Mouse (Mus musculus): ENCODE data around the gene Tcp11.

Gene Tcp11

DNA sequence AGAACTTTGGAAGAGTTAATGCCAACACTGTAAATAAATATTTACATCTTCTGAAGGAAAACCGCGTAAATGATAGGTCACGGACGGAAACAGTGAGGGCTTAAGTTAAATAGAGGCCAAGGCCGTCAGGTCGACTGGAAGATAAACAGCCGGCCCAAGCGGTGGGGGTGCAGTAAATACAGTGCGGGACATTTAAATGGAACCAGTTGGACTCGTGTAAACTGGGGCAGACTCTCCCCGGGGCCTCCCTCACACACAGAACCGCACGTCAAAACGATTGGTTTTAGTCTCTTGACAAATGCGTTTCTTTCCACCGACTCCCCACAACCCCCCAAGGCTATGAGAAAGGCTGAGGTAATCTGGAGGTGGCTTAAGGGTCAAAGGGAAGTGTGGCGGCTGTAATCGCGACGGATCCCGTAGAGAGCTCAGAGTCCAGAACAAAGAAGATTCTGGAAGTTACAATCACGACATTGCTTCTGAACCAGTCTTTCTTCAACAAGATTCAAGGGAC is 4.0 kb upstream of the Tcp11 start:
- DNase-seq (ENCODE audit: low spot score): peak; percentile 46

DNA sequence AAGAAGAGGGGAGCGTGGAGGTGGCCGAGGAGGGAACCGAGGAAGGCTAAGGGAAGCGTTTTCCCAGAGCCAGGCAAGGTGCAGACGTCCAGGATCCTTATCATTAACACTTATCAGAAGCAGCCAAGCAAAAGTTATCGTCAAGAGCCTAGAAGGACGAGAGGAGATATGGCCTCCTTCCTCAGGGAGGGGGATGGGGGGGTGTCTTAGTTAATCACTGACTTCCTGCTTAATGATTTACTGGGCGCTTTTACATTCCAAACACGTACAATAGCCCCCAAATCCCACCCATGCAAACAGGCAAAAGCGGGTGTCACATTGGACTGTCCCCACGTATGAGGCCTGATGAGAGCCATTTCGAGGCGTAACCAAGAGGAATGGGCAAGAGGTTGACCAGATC is 2.4 kb upstream of the Tcp11 start:
- DNase-seq (ENCODE audit: low spot score): peak; percentile 75

DNA sequence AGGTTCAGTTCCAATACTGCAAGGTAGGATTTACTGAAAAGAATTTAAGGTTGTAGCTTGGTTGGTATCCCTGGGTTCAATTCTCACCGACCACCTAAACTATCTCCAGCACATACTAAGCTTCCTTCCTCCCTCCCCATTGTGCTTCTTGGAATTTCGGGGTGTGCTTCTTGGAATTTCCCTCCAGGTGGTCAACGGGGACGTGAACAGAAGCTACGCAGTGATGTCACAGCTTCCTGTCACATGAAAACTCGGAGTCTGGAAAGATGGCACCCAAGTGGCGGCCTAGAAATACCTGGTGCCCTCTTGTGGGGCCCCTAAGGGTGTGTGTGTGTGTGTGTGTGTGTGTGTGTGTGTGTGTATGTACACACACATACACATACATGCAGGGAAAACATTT is 1.4 kb upstream of the Tcp11 start:
- no peak for DNase-seq (ENCODE audit: low spot score)

DNA sequence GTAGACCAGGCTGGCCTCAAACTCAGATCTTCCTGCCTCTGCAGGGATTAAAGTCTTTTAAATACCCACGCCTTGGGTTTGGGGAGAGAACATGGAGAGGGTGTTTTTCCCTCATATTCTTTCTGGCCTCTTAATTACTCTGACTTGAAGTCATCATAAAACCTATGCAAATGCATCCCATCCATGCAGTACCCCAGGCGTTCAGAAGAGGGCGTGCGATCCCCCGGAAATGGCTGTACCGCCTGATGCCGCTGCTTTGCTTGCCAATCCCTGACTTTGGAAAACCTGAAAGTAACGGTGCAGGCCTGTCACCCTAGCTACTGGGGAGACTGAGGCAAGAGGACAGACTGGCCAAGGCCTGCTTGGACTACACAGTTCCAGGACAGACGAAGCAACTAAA is 946 bp upstream of the Tcp11 start:
- no peak for DNase-seq (ENCODE audit: low spot score)

DNA sequence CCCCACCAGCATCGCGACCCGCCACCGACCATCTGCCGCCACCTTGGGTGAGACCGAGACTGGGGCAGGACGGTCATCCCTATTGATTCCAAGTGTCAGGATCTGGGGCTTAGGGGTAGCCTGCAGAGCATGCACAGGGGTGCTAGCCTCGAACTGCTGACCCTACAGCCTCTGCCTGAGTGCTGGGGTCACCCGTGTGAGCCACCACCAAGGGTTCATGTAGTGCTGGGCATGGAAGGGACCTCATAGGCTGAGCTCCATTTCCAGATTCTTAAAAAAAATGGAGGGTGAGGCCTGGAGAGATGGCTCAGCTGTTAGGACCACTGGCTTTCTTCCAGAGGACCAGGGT is 352 bp upstream of the Tcp11 start:
- DNase-seq (ENCODE audit: low spot score): no peak

DNA sequence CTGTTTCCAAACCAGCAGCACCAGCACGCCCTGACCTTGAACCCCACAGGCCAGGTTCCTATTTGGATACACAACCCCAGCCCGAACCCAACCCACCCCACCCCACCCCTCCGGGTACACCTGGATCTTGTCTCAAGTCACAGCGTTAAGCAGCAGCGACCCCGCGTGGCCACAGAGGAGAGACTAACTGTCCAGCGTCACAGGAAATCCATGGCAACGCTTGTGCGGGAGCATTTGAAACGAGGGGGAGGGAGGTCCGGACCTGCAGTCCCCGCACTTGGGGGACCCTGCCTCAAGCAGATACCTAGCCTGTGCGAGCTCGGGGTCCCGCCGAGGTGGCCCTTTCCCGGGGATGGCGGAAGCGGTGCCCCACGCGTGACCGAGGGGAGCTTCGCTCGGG is 821 bp downstream of the Tcp11 start:
- DNase-seq (ENCODE audit: low spot score): peak; percentile 86

DNA sequence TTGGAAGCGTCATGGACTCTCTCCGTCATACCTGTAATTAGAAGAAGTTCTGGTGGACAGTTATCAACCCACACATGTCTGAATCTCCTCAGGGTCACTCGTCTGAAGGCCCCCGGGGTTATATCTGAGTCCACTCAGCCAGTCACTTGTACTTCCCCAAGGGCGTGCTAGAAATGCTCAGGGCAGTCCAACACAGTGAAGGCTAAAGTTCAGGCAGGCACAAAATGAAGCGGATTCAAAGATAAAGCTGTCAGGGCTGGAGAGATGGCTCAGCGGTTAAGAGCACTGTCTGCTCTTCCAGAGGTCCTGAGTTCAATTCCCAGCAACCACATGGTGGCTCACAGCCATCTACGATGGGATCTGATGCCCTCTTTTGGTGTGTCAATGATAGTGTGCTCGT is 2.4 kb downstream of the Tcp11 start:
- DNase-seq (ENCODE audit: low spot score): peak; percentile 64

DNA sequence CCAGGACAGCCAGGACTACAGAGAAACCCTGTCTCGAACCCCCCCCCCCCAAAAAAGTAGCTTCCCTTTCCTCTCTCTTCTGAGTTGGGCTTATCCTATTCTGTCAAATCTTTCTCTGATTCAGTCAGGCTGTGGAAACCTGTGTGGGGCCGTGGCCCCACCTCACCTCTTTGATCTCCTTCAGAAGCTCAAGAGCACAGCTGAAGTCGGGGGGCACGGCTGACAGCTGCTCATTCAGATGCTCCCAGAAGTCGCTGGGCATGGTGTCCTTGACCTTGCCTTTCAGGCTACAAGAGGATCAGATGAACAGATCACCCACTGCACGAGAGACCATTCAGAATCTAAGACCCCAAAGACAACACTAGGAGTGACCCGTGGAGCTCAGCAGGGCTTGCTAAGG is 6.0 kb downstream of the Tcp11 start:
- DNase-seq (ENCODE audit: low spot score): no peak

DNA sequence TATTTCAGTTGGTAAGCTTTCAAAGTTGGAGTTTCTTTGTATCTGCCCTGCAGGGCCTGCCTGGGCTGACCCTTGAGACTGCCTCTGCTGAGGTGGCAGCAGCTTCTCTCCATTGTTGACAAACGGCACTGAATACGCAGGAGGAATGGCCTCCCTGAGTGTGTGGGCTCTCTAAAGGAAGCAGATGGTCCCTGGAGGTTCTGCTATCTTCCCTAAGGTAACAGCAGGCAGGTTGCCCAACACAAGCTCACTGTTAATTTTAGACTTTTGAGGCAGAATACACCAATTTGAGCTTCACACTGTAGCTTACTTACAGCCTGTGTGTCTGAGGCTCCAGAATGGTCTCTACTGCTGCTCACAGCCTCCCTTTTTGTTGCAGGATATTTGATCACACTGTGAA is 7.7 kb downstream of the Tcp11 start:
- DNase-seq (ENCODE audit: low spot score): no peak

DNA sequence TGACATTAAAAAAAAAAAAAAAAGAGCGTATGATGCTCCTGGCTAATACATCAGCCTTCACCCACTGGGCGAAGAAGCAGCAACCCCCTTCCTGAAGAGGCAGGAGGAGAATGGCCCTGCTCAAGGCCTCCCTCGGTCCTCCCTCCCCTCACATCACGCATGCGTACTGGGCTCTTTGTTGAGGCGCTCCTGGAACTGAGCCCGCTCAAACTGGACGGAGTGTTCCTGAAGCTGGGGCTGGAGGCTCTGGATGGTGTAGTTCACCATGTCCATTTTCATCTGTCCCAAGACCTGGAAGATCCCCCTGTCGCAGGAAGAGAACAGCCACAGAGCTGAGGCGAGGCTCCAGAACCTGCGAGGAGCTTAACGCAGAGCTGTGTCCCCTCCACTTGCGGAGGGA is 10.2 kb downstream of the Tcp11 start:
- DNase-seq (ENCODE audit: low spot score): no peak

DNA sequence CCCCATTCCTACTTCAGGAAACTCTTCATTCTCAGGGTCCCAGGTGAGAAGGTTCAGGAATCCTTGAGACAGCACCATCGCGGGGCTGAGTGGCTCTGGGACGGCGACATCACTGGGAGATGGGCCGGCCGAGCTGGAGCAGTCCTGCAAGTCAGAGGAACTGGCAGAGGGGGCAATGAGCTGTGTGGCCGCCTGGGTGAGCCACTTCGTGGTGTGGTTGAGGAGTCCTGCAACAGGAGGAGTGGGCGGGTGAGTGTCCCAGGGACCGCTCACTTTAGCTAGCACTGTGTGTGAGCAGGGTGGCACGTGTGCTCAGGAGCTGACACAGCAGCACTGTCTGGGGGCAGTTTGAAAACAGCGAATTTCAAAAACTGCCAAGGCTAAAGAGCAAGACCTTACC is 11.0 kb downstream of the Tcp11 start:
- DNase-seq (ENCODE audit: low spot score): no peak

DNA sequence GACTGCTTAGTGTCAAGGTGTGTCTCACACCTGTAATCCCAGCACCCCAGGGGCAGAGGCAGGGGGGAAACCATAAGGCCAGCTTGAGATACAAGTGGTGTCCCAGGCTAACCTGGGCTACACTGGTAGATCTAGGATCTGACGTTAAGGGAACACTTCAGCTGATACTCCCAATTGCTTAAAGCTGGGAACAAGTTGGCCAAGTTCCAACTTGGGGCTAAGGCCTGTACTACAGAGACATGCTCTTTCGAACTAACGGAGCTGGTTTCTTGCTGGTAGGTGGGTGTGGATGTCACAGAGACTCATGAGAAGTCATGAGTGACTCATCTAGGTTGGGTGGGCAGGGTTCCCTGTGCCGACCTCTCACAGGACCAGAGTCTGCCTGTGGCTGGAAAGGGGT is 13.1 kb downstream of the Tcp11 start:
- DNase-seq (ENCODE audit: low spot score): no peak

DNA sequence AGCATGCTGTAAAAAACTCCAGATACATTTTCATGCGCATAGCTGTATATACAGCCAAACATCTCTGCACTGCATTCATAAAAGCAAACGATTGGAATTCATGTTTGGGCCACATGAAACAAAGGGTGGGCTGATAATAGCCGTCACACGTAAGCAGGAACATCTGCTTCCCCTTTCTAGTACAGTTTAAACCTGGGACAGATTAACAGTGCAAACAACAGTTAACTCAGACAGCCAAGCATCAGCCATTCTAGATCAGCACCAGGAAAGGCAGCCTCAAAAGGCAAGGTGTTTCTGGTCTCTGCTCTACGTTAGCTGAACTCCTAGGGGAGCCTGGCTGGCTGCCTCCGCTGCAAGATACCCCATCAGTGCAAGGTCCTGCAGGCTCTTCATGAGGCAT is 17.3 kb downstream of the Tcp11 start:
- DNase-seq (ENCODE audit: low spot score): no peak

DNA sequence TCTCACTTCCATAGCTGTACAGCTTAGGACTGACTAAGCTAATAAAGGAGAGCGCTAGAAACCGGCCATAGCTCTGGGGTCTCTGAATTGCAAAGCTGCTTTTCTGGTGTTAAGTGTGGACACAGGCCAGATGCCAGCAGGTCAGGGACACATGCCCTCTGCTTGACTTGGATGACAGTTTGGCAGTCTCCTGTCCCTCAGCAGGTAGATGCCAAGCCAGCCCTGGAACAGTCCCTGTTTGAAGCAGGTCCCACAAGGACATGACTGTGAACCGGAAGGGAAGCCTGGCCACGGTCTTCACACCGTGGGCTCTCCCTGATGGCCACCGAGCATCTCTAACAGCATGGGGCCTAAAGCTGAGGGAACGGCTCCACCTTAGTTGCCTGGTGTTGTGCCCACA is 17.7 kb downstream of the Tcp11 start:
- no peak for DNase-seq (ENCODE audit: low spot score)

DNA sequence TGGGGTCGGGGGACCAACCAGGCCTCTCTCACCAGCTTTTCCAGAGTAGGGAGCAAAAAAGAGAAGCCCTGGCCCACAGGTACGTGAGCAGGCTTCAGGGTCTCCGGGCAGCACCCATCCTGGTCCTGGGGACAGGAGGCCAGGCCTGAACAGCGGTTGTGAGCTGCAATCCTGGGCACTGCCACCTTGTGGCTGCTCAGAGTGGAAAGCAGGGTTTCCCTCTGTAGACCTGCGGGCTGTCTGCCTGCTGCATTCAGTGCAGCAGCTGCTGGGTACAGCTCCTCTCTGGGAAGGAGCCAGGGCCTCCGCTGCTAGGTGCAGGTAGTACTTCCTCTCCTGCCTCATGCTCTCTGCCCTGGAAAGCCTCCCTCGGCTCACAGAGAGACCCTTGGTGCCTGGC is 19.0 kb downstream of the Tcp11 start:
- DNase-seq (ENCODE audit: low spot score): no peak

DNA sequence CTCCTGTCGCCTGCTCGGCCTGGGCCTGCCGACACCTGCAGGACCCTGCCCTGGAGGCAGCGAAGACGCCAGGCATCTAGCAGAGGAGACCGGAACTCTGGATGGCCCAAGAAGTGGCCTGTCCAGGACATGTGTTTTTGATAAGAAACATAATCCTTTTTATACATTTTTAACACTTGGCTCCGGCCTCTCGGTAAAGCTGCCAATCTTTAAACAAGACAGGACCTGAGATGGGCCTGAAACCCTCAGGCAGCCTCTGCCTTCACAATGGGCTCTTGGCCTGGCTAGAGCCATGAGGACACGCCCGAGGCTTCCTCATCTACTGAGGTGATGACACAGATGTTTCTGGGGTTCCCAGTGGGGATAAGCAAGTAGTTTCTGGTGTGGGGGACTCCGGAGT is 19.8 kb downstream of the Tcp11 start:
- no peak for DNase-seq (ENCODE audit: low spot score)

DNA sequence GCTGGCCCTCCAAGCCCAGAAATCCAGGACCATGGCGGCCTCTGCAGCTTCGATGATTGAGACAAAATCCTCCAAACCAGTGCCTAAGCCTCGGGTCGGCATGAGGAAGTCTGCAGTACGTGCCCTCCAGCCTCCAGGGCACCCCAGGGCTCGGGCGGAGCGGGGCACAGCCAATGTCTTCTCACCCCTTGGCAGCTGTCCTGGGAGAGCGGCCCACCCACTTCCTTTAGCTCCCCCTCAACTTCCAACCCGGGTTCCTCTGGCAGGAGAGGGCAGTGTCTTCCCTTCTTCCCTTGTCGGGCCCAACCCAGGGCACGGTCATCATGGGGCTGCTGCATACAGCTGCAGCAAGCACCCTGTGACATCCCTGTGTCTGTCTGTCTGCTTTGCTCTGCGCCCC is 22.1 kb downstream of the Tcp11 start:
- no peak for DNase-seq (ENCODE audit: low spot score)

DNA sequence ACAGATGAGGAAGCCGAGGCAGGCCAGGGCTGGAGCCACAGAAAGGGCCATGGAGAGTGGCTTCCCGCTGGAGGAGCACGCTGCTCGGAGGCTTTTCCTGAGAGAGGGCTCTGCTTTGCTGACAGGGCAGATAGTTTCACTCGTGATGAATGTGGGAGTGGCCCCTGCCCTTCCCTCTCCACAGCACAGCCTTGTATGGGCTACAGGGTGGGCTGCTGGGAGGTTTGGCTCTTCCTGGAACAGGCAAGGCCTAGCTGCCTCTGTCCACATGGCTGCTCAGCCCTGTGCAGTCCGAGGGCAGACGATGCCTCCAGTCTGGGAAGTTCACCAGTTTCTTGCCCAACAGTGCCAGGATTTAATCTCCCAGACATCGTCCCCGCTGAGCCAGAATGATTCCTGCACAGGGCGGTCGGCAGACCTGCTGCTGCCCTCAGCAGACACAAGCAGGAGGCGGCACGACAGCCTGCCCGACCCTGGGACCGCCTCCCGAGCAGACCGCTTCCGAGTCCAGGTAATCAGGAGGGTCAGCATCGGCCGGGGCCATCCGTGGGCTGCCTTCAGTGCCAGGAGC is 28.1 kb downstream of the Tcp11 start:
- no peak for DNase-seq (ENCODE audit: low spot score)

DNA sequence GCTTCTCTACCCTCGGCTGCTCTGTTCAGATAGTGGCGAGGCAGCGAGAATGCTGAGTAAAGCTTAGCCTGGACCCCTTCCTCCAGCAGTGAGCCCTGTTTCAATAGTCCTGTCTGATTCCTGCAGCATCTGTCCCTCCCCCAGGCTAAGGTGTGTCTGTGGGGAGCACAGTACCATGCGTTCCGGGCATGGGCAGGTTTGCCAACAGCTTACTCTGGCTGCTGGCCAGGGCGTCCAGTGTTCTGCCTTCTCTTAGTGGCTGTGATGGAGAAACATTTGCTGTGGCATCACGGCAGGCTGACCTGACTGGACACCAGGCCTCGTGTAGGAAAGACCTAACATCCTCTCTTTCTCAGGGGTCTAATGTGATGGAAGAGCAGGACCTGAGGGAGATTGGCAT is 30.2 kb downstream of the Tcp11 start:
- DNase-seq (ENCODE audit: low spot score): no peak

DNA sequence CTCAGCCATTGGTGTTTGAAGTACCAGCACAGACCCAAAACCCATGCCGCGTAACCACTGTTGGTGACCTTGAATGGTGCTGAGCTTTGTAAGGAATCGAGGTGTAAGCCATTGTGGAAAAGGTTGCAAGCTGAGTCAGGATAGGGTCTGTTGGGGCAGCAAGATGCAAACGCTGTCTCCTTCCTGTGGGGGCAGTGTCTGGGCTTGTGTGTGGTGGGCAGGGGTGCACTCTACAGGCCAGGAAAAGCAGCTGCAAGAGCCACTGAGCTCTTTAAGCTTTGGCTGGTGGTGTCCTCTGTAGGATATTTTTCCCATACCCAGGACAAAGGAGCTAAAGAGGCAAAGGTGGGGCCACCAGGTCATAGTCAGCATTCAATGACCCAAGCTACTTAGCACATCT is 32.0 kb downstream of the Tcp11 start:
- peak; percentile 40 for DNase-seq (ENCODE audit: low spot score)

DNA sequence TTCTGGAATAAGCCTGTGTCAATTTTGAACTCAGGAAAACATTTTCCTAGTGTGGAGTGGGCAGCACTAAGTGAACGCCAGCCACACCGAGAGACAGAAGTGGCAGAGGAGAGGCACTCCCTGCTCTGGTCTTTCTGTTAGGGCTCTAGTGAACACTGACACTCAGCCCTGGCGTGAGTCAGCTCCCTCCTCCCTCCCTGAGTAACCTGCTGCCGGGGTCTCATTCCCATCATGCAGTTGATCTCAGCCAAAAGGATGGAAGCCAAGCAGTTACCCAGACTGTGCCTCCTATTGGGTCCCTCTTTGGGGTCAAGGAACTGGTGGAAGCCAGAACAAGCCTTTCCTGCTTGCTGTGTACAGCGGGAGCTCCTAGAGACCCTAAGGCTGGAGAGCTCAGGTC is 32.9 kb downstream of the Tcp11 start:
- DNase-seq (ENCODE audit: low spot score): no peak

DNA sequence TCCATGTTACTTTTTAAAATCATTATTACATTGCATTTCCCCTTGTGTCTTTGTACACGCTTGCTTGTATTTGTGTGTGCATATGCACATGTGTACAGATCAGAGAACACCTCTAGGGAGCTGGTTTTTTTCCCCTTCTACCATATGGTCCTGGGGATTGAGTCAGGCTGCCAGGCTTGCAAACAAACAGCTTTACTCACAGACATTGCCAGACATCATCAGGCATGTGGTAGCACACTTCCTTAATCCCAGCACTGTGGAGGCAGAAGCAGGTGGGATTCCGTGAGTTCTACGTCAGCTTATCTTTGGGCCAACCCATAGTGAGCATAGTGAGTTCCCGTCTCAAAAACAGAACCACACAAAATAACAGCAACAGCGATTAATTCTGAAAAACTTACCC is 33.4 kb downstream of the Tcp11 start:
- DNase-seq (ENCODE audit: low spot score): no peak

DNA sequence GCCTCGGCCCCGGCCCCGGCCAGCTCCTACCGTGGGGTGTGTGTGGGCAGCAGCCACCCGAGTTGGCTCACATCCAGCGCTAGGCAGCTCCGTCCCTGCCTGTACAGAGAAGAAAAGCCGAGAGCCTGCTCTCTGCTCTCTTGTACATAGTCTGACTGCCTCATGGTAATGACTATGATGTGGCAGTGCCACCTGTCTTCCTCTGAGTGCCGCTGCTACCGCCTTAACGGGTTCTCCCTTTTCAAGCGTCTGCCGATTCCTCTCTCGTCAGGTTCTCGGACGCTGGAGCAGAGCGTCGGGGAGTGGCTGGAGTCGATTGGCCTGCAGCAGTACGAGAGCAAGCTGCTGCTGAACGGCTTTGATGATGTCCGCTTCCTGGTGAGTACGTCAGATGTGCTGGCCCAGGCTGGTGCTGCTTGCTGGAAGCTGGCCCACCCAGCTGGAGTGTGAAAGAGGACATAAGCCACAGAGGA is 38.1 kb downstream of the Tcp11 start:
- DNase-seq (ENCODE audit: low spot score): no peak

DNA sequence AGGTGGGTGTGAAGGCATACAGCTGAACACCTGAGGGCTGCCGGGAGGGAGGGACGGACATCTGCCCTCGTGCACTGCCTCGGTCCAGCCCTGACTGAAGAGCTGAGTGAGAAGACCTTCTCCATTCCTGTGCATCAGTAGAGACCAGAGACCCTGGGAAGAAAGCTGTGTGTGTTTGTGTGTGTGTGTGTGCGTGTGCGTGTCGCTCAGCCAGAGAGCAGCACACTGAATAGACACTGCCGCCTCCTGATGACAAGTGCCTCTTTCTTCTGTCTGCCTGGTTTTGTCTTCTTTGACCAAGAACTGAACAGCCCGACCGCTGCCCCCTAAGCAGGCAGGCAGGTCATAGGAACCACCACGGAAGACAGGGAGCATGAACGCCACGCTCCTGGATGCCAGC is 39.1 kb downstream of the Tcp11 start:
- DNase-seq (ENCODE audit: low spot score): no peak

DNA sequence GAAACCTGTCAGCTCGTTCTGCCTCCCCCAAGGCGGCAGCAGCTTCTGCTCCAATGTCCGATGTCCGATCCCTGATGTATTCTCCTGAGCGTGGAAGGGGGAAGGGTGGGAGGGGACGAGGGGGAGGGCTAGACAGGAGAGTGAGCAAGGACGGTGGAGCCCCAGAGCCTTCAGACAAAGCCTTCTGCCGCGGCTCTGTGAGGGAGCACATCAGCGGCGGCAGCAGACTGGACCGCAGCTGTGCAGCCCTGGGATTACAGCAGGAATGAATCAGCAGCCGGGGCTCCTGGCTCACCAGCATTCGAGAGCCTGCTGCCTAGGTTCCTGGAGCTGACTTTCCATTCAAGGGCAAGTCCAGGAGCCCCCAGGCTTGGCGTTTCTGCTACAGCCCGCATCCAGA is 39.8 kb downstream of the Tcp11 start:
- DNase-seq (ENCODE audit: low spot score): no peak

All from yolk sac, embryonic 10.5 days (tissue).